Mouse (Mus musculus) olfactory bulb, adult 2 months (tissue): ENCODE data around the gene 1700025G04Rik.

Experiments used
- CTCF ChIP-seq: fragments of 200-500 bp; IDR thresholded peaks from 2 replicates; pipeline ENCODE4 v1.5.1; 2012; ENCODE audit warnings: low read depth, mild to moderate bottlenecking, low read length, moderate library complexity; ENCODE audit not compliant: insufficient read depth
- POLR2A ChIP-seq: fragments of 200-500 bp; IDR thresholded peaks from 2 replicates; pipeline ENCODE4 v1.6.1; 2012; ENCODE audit warnings: mild to moderate bottlenecking, low read depth, low read length, moderate library complexity; ENCODE audit not compliant: insufficient read depth

DNA sequence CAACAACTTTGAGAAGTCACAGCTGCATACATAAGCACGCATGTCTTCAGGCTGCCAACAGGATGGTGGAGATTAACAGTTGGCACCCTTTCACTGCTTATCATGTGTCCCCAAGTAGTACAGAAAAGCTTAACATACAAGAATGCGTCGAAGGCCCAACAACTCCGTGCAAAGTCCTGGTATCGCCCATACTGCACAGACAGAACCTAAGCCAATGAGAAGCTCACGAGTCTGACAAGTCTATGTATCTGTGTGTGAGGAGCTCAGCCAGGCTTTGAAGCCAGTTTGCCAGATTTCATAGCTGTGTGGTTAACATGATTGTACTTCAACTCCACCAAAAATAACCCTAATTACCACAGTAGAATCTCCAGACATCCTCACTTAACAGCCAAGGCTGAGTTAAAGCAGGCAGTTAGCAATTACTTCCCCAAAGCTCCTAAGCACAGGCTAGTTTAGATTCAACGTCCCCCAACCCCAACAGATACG, 91.2 kb downstream of the 1700025G04Rik start:
- no peak for TF ChIP-seq POLR2A
- no peak for TF ChIP-seq CTCF
